Mouse (Mus musculus) liver, adult 2 months (tissue): ENCODE results near the gene Bnip3. TPM values are rescaled to one million over a fixed set of nuclear protein-coding genes. Genes with fewer than 3 reads are reported as not detected.
A peak's percentile ranks its signal among the peaks of the same experiment; 100 is the strongest.

ENCODE experiments used
- DNase-seq: peaks from one replicate; pipeline ENCODE4 v3.0.0-alpha.2; 2011; ENCODE audit warnings: low read depth, low spot score; ENCODE audit errors: extremely low read depth
- H3K27ac ChIP-seq: fragments of 200-500 bp; replicated peaks from 2 replicates; pipeline ENCODE4 v1.5.1; 2012; ENCODE audit warnings: low read depth, mild to moderate bottlenecking, control low read depth, inconsistent platforms, low read length; ENCODE audit not compliant: insufficient read depth
- H3K27me3 ChIP-seq: fragments of 200-500 bp; 2 replicates; pipeline ENCODE4 v1.6.1; 2012; ENCODE audit warnings: mild to moderate bottlenecking, moderate library complexity, low read length, inconsistent platforms; ENCODE audit not compliant: control insufficient read depth, insufficient read depth
- H3K36me3 ChIP-seq: fragments of 200-500 bp; 2 replicates; pipeline ENCODE4 v1.6.1; 2012; ENCODE audit warnings: low read length, inconsistent platforms; ENCODE audit not compliant: control insufficient read depth, insufficient read depth
- H3K4me1 ChIP-seq: fragments of 200-500 bp; 2 replicates; pipeline ENCODE4 v1.6.1; 2011; ENCODE audit warnings: low read length; ENCODE audit not compliant: control insufficient read depth, insufficient read depth
- H3K4me3 ChIP-seq: fragments of 200-500 bp; 2 replicates; pipeline ENCODE4 v1.5.1; 2011; ENCODE audit warnings: low read depth, mild to moderate bottlenecking, control low read depth, low read length, moderate library complexity; ENCODE audit not compliant: insufficient read depth
- H3K79me2 ChIP-seq: fragments of 200-500 bp; 2 replicates; pipeline ENCODE4 v1.6.1; 2012; ENCODE audit warnings: inconsistent platforms, mild to moderate bottlenecking, low read length, moderate library complexity; ENCODE audit not compliant: control insufficient read depth, insufficient read depth
- H3K9ac ChIP-seq: fragments of 200-500 bp; 2 replicates; pipeline ENCODE4 v1.6.1; 2012; ENCODE audit warnings: low read depth, mild to moderate bottlenecking, control low read depth, inconsistent platforms, low read length
- CTCF ChIP-seq: fragments of 200-500 bp; IDR thresholded peaks from 2 replicates; pipeline ENCODE4 v1.5.1; 2011; ENCODE audit warnings: low read depth, low read length, control low read depth
- POLR2A ChIP-seq: fragments of 200-500 bp; IDR thresholded peaks from 2 replicates; pipeline ENCODE4 v1.6.1; 2011; ENCODE audit warnings: low read length, control low read depth; ENCODE audit not compliant: insufficient read depth; ENCODE audit errors: extremely low read depth
- WGBS: fragments of 180-500 bp; shearing (Covaris S2); methylation state at CpG from one replicate; pipeline ENCODE4 v1.1.7; 2018; 5-methylcytosine and 5-hydroxymethylcytosine counted together
- polyA plus RNA-seq: library from polyadenylated mRNA; depleted of rRNA; stranded (reverse); fragments of >200 nt; gene quantifications from 2 replicates; pipeline ENCODE4 v1.2.3, GENCODE M21; 2012
- total RNA-seq: library from RNA; depleted of rRNA; stranded (reverse); fragments of >200 nt; gene quantifications from 2 replicates; pipeline ENCODE4 v1.2.3, GENCODE M21; 2014

The Bnip3 gene
- total and polyA plus RNA-seq, 2 experiments, result 62.0 to 264 TPM

GRCm38 (mm10) chr7:138898743-138899142, 10.6 kb downstream of the Bnip3 start:
- WGBS, result 66% methylated on average over 4 of the region's 4 CpGs

GRCm38 (mm10) chr7:138898122-138898521, 11.2 kb downstream of the Bnip3 start:
- TF ChIP-seq POLR2A (no peak), CTCF (no peak)

More at GRCm38 (mm10) chr7:138898743-138899142, 10.6 kb downstream of the Bnip3 start:
- peak overlapping the region; percentile 37 for H3K27ac ChIP-seq
- no peak overlapping the region for H3K9ac ChIP-seq
- no peak for TF ChIP-seq POLR2A
- TF ChIP-seq CTCF, result no peak
- peaks cover 47% of the 10 kb centered on the region for H3K36me3 ChIP-seq
- DNase-seq, result peak; percentile 51
- no peak overlapping the region for H3K4me3 ChIP-seq
- H3K79me2 ChIP-seq, result peaks cover 19% of the 10 kb centered on the region
- H3K27me3 ChIP-seq, result no peaks in the 10 kb centered on the region
- peaks cover 28% of the 10 kb centered on the region for H3K4me1 ChIP-seq

GRCm38 (mm10) chr7:138885365-138886289, 23.7 kb downstream of the Bnip3 start:
- peaks cover 21% of the 10 kb centered on the region for H3K36me3 ChIP-seq
- no peak overlapping the region for H3K9ac ChIP-seq
- H3K27ac ChIP-seq, result no peak overlapping the region
- H3K4me1 ChIP-seq, result no peaks in the 10 kb centered on the region
- no peak for DNase-seq
- no peak overlapping the region for H3K4me3 ChIP-seq
- no peaks in the 10 kb centered on the region for H3K27me3 ChIP-seq
- H3K79me2 ChIP-seq, result no peaks in the 10 kb centered on the region
- TF ChIP-seq POLR2A (no peak), CTCF (no peak)
- 82% methylated on average over 12 of the region's 13 CpGs for WGBS

More at GRCm38 (mm10) chr7:138898122-138898521, 11.2 kb downstream of the Bnip3 start:
- no peak overlapping the region for H3K9ac ChIP-seq
- no peaks in the 10 kb centered on the region for H3K27me3 ChIP-seq
- WGBS, result 20% methylated on average over 2 of the region's 2 CpGs
- peaks cover 28% of the 10 kb centered on the region for H3K4me1 ChIP-seq
- H3K79me2 ChIP-seq, result peaks cover 19% of the 10 kb centered on the region
- H3K27ac ChIP-seq, result peak overlapping the region; percentile 37
- no peak overlapping the region for H3K4me3 ChIP-seq
- DNase-seq, result peak; percentile 87
- peaks cover 52% of the 10 kb centered on the region for H3K36me3 ChIP-seq

- TF ChIP-seq POLR2A (no peak), CTCF (no peak)
- Histone ChIP-seq H3K79me2 (no peaks in the 10 kb centered on the region), H3K36me3 (peaks cover 35% of the 10 kb centered on the region), H3K4me3 (no peak overlapping the region), H3K4me1 (no peaks in the 10 kb centered on the region), H3K27ac (no peak overlapping the region), H3K27me3 (no peaks in the 10 kb centered on the region), H3K9ac (no peak overlapping the region)
- 95% methylated on average over 3 of the region's 3 CpGs for WGBS
- no peak for DNase-seq
These were observed 25.6 kb downstream of the Bnip3 start for GRCm38 (mm10) chr7:138883724-138884123.

GRCm38 (mm10) chr7:138875031-138875430, 34.3 kb downstream of the Bnip3 start:
- TF ChIP-seq POLR2A, result no peak
- no peak for TF ChIP-seq CTCF
- Histone ChIP-seq H3K27ac (no peak overlapping the region), H3K27me3 (no peaks in the 10 kb centered on the region), H3K4me1 (peaks cover 12% of the 10 kb centered on the region), H3K9ac (no peak overlapping the region), H3K79me2 (peaks cover 3% of the 10 kb centered on the region; the same call in 1 of the 2 replicates), H3K4me3 (no peak overlapping the region), H3K36me3 (peaks cover 36% of the 10 kb centered on the region)
- DNase-seq, result no peak
- WGBS, result 67% methylated on average over 3 of the region's 3 CpGs
